ENCODE assay signal across 31 mouse cellular contexts in the genomic region with DNA sequence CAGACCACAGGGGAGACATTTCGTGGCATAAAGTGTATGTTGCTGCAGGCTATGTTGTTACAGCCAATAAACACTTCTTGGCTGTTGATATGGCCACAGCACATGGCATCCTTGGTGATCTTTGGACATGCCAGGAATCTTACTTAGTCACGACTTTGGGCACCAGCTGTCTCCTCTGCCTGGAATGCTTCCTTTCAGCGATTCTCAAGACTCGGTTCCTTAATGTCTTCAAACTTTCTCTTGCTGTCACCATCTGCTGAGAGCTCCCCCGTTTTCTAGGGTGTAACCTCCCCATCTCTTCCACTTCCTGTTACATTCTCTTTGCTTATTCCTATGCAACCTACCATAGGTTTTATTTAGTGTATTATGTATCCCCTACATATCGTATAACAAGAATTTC. TPM values are rescaled to one million over a fixed set of nuclear protein-coding genes. Genes with fewer than 3 reads are reported as not detected.
"Had no signal": no experiment of that assay in that cellular context is flagged by ENCODE, and none has a peak within 500 bp of the region (broad histone marks: within the 10 kb centered on the region; RNA-seq: fewer than 3 reads in every experiment).

No protein-coding gene starts in this region.

- H3K4me1 ChIP-seq: limb, embryonic 12.5 days; limb, embryonic 15.5 days; liver, embryonic 12.5 days; liver, embryonic 13.5 days; liver, embryonic 15.5 days; lung, embryonic 15.5 days; midbrain, embryonic 12.5 days; midbrain, embryonic 15.5 days had no signal

- H3K4me3 ChIP-seq: left cerebral cortex, adult 2 months; limb, embryonic 10.5 days; limb, embryonic 12.5 days; limb, embryonic 13.5 days; limb, embryonic 15.5 days; liver, embryonic 12.5 days; liver, embryonic 13.5 days; liver, embryonic 15.5 days; lung, embryonic 15.5 days; megakaryocyte, embryonic 14.5 days; midbrain, embryonic 10.5 days; midbrain, embryonic 12.5 days; midbrain, embryonic 13.5 days; midbrain, embryonic 15.5 days; myocyte had no signal

- H3K27me3 ChIP-seq: limb, embryonic 15.5 days; midbrain, embryonic 15.5 days had no signal

- DNase-seq: left cerebral cortex, postnatal 4 days; liver; liver, embryonic 13.5 days; liver, postnatal 0 days; lung, adult 18-20 months; lung, adult 2 months; lung, embryonic 14.5 days; lung, postnatal 10 days; lung, postnatal 14 days; lung, postnatal 36 days; lung, postnatal 4 days; midbrain, embryonic 14.5 days had no signal

- ATAC-seq: liver, embryonic 12.5 days; liver, postnatal 0 days; lung, postnatal 0 days; midbrain, embryonic 13.5 days; midbrain, embryonic 15.5 days; midbrain, embryonic 16.5 days had no signal

- H3K27ac ChIP-seq: left cerebral cortex, adult 2 months; limb, embryonic 10.5 days; limb, embryonic 12.5 days; limb, embryonic 13.5 days; limb, embryonic 15.5 days; liver, embryonic 12.5 days; liver, embryonic 13.5 days; liver, embryonic 14.5 days; liver, embryonic 15.5 days; lung, embryonic 15.5 days; macrophage; midbrain, embryonic 10.5 days; midbrain, embryonic 12.5 days; midbrain, embryonic 13.5 days; midbrain, embryonic 15.5 days had no signal

- H3K36me3 ChIP-seq: limb, embryonic 10.5 days; limb, embryonic 12.5 days; limb, embryonic 13.5 days; limb, embryonic 15.5 days; liver, embryonic 12.5 days; liver, embryonic 13.5 days; liver, embryonic 15.5 days; lung, embryonic 15.5 days; midbrain, embryonic 10.5 days; midbrain, embryonic 12.5 days; midbrain, embryonic 13.5 days; midbrain, embryonic 15.5 days had no signal

RNA-seq across cellular contexts. Expression of a gene that starts 22.3 kb away (rescaled TPM):
- polyA plus RNA-seq: limb, embryonic 10.5 days; limb, embryonic 11.5 days; limb, embryonic 12.5 days; macrophage; midbrain, embryonic 13.5 days; midbrain, embryonic 14.5 days; midbrain, embryonic 16.5 days had no signal
